Mouse (Mus musculus) heart, adult 2 months (tissue): ENCODE measurements around the gene Mrps18b. TPM values are rescaled to one million over a fixed set of nuclear protein-coding genes. Genes with fewer than 3 reads are reported as not detected.

Source experiments
- DNase-seq, 2 experiments: peaks; one replicate each; pipeline ENCODE4 v3.0.0; 2021
- H3K27ac ChIP-seq: fragments of 200-600 bp; 2 replicates; pipeline ENCODE4 v1.8.1; 2022
- H3K27me3 ChIP-seq: fragments of 200-500 bp; 2 replicates; pipeline ENCODE4 v1.6.1; 2012; ENCODE audit warnings: mild to moderate bottlenecking, low read length, inconsistent platforms, mixed read lengths; ENCODE audit not compliant: control insufficient read depth, insufficient read depth
- H3K36me3 ChIP-seq: fragments of 200-500 bp; 2 replicates; pipeline ENCODE4 v1.6.1; 2012; ENCODE audit warnings: low read length, inconsistent platforms; ENCODE audit not compliant: control insufficient read depth, insufficient read depth
- H3K4me1 ChIP-seq: fragments of 200-500 bp; 2 replicates; pipeline ENCODE4 v1.6.1; 2011; ENCODE audit warnings: low read length; ENCODE audit not compliant: control insufficient read depth, insufficient read depth
- H3K4me3 ChIP-seq: fragments of 200-600 bp; 2 replicates; pipeline ENCODE4 v1.8.1; 2022
- H3K79me2 ChIP-seq: fragments of 200-500 bp; replicated peaks from 2 replicates; pipeline ENCODE4 v1.6.1; 2012; ENCODE audit warnings: mild to moderate bottlenecking, inconsistent platforms, low read length, moderate library complexity, mixed read lengths; ENCODE audit not compliant: control insufficient read depth, insufficient read depth
- H3K9ac ChIP-seq: fragments of 200-500 bp; 2 replicates; pipeline ENCODE4 v1.6.1; 2012; ENCODE audit warnings: low read depth, mild to moderate bottlenecking, control low read depth, inconsistent platforms, low read length, mixed read lengths
- CTCF ChIP-seq: fragments of 200-600 bp; IDR thresholded peaks from 2 replicates; pipeline ENCODE4 v1.8.1; 2022; ENCODE audit warnings: antibody characterized with exemption, mild to moderate bottlenecking, moderate library complexity
- EP300 ChIP-seq: fragments of 200-500 bp; IDR thresholded peaks from 2 replicates; pipeline ENCODE4 v1.6.1; 2011; ENCODE audit warnings: low read depth, low read length, control low read depth; ENCODE audit not compliant: insufficient read depth
- POLR2A ChIP-seq: fragments of 200-500 bp; IDR thresholded peaks from 2 replicates; pipeline ENCODE4 v1.6.1; 2011; ENCODE audit warnings: mild to moderate bottlenecking, low read depth, low read length, control low read depth; ENCODE audit not compliant: insufficient read depth
- WGBS: fragments of 180-500 bp; shearing (Covaris S2); methylation state at CpG from one replicate; pipeline ENCODE4 v1.1.7; 2018; 5-methylcytosine and 5-hydroxymethylcytosine counted together
- intact Hi-C: fragments of 180-260 bp; cut with DNase I; formaldehyde crosslinking; loops from one replicate; pipeline ENCODE4 v1.15.1; 2025
- polyA plus RNA-seq: library from polyadenylated mRNA; depleted of rRNA; stranded (reverse); fragments of >200 nt; gene quantifications from 2 replicates; pipeline ENCODE4 v1.2.3, GENCODE M21; 2012
- total RNA-seq, 2 experiments: library from RNA; stranded (reverse); gene quantifications; 2 replicates each; pipeline ENCODE4 v1.2.3; 2021

Gene Mrps18b
- total and polyA plus RNA-seq, 3 experiments = 50.9 to 76.0 (median 56.2) TPM

DNA sequence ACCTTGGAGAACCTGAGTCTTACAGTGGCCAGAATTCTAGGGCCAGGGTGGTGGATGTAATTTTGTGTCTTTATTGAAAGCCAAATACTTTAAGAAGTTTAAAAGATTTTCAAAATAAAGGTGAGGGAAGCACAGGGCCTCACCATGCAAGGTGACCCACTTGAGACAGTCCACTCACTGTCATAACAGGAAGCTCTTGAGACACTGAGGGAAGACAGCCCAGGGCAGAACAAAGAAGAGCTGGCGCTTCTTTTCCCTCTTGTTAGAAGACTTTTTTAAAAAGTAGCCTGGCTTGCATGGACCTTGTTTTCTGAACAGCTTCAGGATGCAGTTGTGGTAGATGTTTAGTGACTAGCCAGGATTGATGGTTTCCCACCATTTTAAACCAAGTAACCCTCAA is 4.2 kb upstream of the Mrps18b start:
- intact Hi-C loops = no loop called here

DNA sequence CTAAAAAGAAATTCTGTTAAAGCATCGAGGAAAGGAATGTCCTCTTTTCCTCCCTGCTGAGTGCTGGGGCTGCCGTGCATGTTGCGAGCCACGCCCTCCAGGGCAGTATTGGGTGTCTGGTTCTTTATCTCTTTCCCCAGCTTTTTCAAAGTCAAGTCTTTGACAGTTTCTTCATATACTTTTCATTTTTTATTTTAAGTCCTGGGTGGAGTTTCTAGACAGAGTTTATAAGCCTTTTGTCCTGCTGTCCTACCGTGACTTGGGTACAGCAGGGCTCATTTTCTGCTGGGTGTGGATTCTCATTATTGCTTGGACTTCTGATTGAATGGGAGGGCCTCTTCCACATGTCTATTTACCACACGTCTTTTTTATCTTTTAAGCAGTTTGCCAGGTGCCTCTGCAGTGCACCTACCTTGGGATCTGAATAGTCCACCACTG is 3.7 kb upstream of the Mrps18b start:
- H3K27ac ChIP-seq = peak overlapping the region; percentile 100
- no peaks in the 10 kb centered on the region for H3K79me2 ChIP-seq
- peak overlapping the region; percentile 79 for H3K4me3 ChIP-seq
- no peak for DNase-seq
- WGBS = 19% methylated on average over 6 of the region's 6 CpGs
- TF ChIP-seq POLR2A = no peak
- TF ChIP-seq CTCF = no peak
- TF ChIP-seq EP300 = no peak; the same call in 1 of the 2 replicates
- H3K9ac ChIP-seq = no peak overlapping the region
- intact Hi-C loops = loop anchor here (2.0 kb wide), 1 partner anchor 59 kb away; the partner anchor contains the start of gene Gnl1
- H3K36me3 ChIP-seq = peaks cover 11% of the 10 kb centered on the region
- H3K27me3 ChIP-seq = no peaks in the 10 kb centered on the region
- H3K4me1 ChIP-seq = peaks cover 8% of the 10 kb centered on the region

More for the DNA sequence above, 4.2 kb upstream of the Mrps18b start:
- H3K27me3 ChIP-seq = no peaks in the 10 kb centered on the region
- H3K4me3 ChIP-seq = no peak overlapping the region
- peaks cover 8% of the 10 kb centered on the region for H3K4me1 ChIP-seq
- no peak; the same call in 1 of the 2 replicates for TF ChIP-seq POLR2A
- 0 out of 2 replicates have a peak, but pooled peaks have one; percentile 7 for TF ChIP-seq EP300
- peaks cover 11% of the 10 kb centered on the region for H3K36me3 ChIP-seq
- H3K27ac ChIP-seq = peak overlapping the region; percentile 100
- DNase-seq = no peak
- no peaks in the 10 kb centered on the region for H3K79me2 ChIP-seq
- no peak overlapping the region for H3K9ac ChIP-seq
- WGBS = 50% methylated on average over 1 of the region's 1 CpGs

DNA sequence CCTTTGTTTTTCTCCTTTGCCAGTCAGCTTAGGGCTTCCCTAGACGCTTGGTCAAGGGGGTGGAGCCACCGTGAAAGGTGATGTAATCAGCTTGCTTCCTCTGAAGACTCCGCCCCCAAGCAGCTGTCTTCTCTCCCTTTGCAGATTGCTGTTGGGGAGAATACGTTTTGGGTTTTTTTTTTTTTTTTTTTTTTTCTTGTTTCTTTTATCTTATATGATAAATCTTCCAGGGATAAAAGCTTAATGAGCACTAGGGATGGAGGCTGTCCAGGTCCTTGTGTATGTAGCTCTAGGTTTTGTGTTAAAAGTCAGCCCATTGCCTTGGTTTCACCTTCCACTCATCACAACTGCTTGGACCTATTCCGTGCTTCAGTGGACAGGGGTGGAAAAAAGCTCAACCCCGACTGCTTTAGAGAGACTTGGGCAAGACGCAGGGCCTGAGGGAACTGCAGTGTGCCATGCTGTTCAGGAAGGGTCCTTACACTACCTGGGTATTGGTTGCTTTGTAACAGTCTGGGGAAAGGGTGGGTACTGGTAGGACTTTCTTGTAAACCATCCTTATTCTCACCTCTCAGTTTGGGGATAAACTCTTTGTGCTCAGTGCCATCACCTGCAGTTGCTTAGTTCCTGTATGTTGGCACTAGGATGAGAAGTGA is 3.0 kb upstream of the Mrps18b start:
- DNase-seq = peak; percentile 92 to 96
- WGBS = 3% methylated on average over 7 of the region's 7 CpGs
- H3K27ac ChIP-seq = peak overlapping the region; percentile 100
- no peaks in the 10 kb centered on the region for H3K27me3 ChIP-seq
- intact Hi-C loops = loop anchor here (2.0 kb wide), 1 partner anchor 60 kb away; the partner anchor contains the start of gene Gnl1
- peak overlapping the region; percentile 64 for H3K9ac ChIP-seq
- peaks cover 11% of the 10 kb centered on the region for H3K36me3 ChIP-seq
- TF ChIP-seq CTCF = no peak
- TF ChIP-seq POLR2A = peak; percentile 75
- peak; percentile 87 for TF ChIP-seq EP300
- H3K79me2 ChIP-seq = no peaks in the 10 kb centered on the region
- peak overlapping the region; percentile 79 for H3K4me3 ChIP-seq
- H3K4me1 ChIP-seq = peaks cover 8% of the 10 kb centered on the region

DNA sequence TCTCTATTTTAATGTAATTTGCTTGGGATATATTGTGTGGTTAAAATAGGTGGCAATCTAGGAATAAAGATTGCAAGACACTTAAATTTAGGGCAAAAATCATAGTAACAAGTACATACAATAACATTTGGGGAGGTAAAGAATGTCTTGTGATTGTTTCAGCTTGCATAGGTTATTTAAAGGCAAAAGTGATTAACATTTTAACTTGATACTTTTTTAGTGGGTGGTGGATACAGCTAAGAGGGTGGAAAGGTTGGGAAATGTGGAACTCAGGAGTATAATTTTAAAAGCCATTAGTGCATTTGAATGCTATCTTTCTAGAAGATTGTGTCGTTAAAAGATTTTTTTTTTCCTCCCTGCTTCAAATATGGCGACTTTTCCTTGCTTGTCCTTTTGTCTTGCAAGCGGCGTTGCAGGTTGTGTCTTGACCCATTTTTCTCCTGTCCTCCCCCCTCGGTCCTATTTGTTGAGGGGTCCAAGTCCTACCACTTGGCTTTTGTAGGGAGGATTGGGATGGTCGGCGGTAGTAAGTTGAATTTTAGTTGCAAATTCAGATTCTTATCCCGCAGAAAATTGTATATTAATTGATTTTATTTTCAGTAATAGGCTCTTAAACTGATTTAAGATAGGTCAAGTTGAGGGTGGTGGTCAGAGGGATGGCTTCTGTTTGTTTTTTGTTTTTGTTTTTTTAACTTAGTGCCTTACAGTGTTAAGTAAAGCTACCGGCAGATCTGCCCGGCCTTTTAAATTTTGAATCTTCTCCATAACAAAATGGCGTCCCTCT is 2.3 kb upstream of the Mrps18b start:
- intact Hi-C loops = loop anchor here (2.0 kb wide), 1 partner anchor 60 kb away; the partner anchor contains the start of gene Gnl1
- H3K27ac ChIP-seq = peak overlapping the region; percentile 100
- peaks cover 11% of the 10 kb centered on the region for H3K36me3 ChIP-seq
- TF ChIP-seq CTCF (no peak), POLR2A (peak; percentile 55; the same call in 1 of the 2 replicates), EP300 (peak; percentile 47; the same call in 1 of the 2 replicates)
- H3K27me3 ChIP-seq = no peaks in the 10 kb centered on the region
- peak overlapping the region; percentile 92 for H3K9ac ChIP-seq
- peaks cover 8% of the 10 kb centered on the region for H3K4me1 ChIP-seq
- H3K79me2 ChIP-seq = no peaks in the 10 kb centered on the region
- WGBS = under 1% methylated on average over 11 of the region's 11 CpGs
- H3K4me3 ChIP-seq = peak overlapping the region; percentile 79
- peak; percentile 38 to 62 for DNase-seq

DNA sequence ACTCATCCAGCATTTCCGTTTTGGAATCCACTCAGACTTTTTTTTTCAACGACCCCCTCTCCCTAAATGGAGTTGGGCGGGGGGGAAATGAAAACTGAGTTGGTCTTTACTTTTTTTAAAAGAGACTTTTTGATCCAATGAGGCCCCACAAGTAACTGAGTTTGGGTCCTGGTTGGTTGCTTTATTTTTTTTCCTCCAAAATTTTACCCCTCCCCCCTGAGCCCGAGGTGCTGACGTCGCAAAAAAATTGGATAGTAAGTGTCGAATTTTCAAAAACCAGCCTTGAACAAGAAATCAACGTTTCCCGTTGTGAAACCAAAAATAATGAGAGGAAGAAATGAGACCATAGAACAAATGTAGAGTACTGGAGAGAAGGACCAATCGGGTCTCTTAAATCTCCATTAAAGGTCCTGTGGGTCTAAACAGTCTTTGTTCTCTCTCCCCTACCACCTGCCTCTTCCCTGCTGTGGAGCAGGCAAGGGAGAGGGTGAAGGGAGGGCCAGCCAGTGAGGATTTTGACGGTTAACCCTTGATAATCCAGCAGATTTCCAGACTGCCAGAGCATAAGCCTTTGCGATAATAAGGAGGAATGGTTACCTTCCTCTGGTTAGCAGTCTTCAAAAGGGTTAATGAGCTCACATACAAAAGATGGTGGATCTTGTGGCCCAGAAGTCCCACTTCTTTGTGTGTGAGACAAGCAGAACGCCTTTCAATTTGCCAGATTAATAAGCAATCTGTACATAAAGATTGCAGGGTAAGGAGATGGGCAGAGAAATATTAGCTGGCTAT is 1.5 kb upstream of the Mrps18b start:
- peaks cover 11% of the 10 kb centered on the region for H3K36me3 ChIP-seq
- peaks cover 8% of the 10 kb centered on the region for H3K4me1 ChIP-seq
- peak; percentile 52 to 57 for DNase-seq
- peak overlapping the region; percentile 100 for H3K27ac ChIP-seq
- H3K9ac ChIP-seq = peak overlapping the region; percentile 68
- H3K27me3 ChIP-seq = no peaks in the 10 kb centered on the region
- H3K4me3 ChIP-seq = peak overlapping the region; percentile 79
- TF ChIP-seq CTCF (no peak), EP300 (0 out of 2 replicates have a peak, but pooled peaks have one; percentile 40), POLR2A (peak; percentile 77)
- intact Hi-C loops = loop anchor here (2.0 kb wide), 4 partner anchors 21 to 79 kb away; partner anchors contain the start of genes 2310061I04Rik, Gnl1 and Tubb5
- no peaks in the 10 kb centered on the region for H3K79me2 ChIP-seq
- under 1% methylated on average over 13 of the region's 13 CpGs for WGBS
